Mouse (Mus musculus) cerebellum, postnatal 10 days (tissue): ENCODE measurements at regions not wholly inside any gene's neighbourhood (a gene's known extent, or its start where the extent isn't known, plus 50 kb on each side); places are given as distances from the start of the nearest gene placed in this dataset.
A peak's percentile ranks its signal among the peaks of the same experiment; 100 is the strongest.

ENCODE experiments used
- DNase-seq, 2 experiments: peaks; one replicate each; pipeline ENCODE4 v3.0.0; 2021; ENCODE audit warnings: mixed read lengths in 2 of 2

GRCm38 (mm10) chr13:20661243-20661642 lies 132.7 kb upstream of the Aoah start:
- no peak for DNase-seq

DNA sequence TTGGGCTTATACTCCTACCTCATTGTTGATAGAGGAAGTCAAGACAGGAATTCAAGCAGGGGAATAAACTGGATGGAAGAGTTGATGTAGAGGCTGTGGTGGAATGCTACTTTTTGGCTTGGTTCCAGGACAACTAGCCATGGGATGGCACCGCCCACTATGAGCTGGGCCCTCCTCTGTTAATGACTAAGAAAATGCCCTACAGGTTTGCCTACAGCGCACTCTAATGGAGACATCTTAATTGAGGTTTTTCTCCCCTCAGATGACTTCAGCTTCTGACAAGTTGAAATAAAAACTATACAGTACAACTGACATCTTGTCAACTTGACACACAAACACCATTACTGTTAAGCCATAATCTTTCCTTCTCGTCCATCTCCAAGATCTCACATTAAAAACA lies 115.2 kb upstream of the Aoah start:
- peak; percentile 13 to 25 for DNase-seq

- DNase-seq, result peak in 1 of 2 experiments; percentile 10
Measured at GRCm38 (mm10) chr13:20686914-20687313, 107.0 kb upstream of the Aoah start.

GRCm38 (mm10) chr13:20687453-20687852 lies 106.5 kb upstream of the Aoah start:
- no peak for DNase-seq

GRCm38 (mm10) chr13:20711486-20711885 lies 82.4 kb upstream of the Aoah start:
- DNase-seq, result no peak

DNA sequence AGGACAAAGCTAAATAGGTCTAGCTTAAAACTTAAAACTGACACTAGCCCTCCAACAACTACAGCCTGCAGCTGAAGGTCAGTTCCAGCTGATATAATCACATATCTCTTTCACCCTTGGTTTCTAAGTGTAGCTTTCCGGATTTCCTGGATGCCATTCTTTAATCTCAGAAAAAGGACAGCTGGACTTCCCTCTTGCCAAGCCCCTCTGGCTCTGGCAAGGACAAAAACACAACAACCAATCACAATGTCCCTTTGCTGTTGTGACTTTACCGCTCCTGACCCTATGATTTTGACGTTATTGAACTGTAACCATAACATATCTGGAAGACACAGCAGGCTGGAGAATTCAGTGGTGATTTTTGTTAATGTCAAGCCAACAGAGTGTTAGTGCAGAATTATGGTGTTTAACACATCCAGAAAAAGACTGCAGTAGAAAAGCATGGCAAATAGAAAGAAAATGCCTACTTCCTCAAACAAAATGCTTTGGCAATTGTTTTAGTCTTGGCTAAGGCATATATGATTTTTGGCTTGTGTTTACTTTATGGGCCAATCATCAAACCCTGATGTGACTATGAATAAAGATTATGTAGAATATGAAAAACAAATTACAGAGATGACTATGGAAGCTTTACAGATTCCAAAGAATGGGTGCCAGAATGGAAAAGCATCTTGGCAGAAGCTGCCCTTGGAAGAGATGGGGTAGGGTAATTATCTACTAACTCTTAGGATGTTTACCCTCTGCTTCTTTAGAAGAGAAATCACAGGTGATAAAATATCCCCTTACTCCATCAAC lies 70.4 kb upstream of the Aoah start:
- DNase-seq, result peak; percentile 63 to 68

GRCm38 (mm10) chr13:20724419-20724818 lies 69.5 kb upstream of the Aoah start:
- no peak for DNase-seq

DNA sequence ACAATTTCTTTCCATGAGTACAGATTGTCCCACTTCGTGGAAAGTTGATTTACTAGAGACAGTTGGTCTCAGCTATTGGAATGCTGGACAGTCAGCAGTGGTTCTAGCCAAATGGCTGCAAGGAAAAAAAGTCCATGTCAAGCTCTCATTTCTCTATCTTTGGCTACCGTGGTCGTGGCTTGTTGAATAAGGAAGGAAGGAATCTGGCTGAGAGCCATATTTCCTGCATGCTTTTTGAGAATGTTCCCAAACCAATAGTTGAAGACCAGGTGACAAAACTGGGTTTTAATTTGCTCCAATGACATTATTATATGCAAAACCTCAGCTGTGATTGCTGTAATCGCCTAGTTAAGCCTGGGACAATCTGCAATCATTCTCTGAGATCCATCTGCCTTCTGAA lies 68.4 kb upstream of the Aoah start:
- DNase-seq, result peak; percentile 83 to 86

DNA sequence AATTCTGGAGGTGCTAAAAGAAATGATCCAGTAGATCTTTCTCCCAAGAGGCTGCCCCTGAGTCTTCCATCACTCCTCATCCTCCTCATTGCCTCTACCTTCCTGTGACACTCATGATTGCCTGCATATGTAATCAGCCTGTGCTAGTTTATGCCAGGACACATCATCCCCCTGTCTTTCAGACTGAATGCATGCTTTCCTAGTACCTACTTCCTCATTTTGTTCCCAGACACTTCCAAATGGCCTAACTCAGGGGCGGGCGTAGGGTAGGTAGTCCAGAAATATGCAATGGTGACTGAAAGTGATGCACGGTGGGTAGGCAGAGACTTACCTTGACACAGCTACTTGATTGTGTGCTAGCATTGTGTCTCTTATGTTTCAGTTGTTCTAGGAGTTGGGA lies 65.8 kb upstream of the Aoah start:
- no peak for DNase-seq

- no peak for DNase-seq
Measured at GRCm38 (mm10) chr13:20733046-20733445, 60.9 kb upstream of the Aoah start.

- DNase-seq, result no peak
Measured at GRCm38 (mm10) chr13:20734283-20734682, 59.6 kb upstream of the Aoah start.

DNA sequence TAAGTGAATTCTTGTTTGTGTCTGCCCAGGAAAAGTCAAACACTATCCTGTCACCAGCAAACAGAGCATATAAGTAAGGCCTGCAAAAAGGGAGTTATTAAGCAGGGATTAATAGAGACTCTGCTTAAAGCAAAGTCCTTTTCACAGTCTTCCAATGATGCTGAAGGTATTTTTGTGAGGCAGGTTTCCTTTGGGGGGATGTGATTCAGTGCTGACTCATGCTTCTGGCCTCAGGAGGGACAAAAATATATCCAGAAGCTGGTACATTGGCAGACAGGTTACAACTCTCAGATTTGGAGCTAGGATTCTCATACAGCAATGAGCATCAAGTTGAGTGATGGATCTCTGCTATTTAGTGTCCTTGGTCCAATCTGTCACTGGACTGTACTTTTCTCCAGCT lies 57.3 kb upstream of the Aoah start:
- no peak for DNase-seq
